Mouse (Mus musculus): ENCODE data around the gene Ciao1.

- TF ChIP-seq CTCF (IDR thresholded peaks at IDR 0.05; ENCODE audit: low read depth, low read length) (no peak), POLR2AphosphoS5 (IDR thresholded peaks at IDR 0.05; ENCODE audit: insufficient replicate concordance, low read depth, low read length) (no peak), TAL1 (conservative IDR thresholded peaks at IDR 0.05; ENCODE audit: low read depth, low read length) (no peak)
Measured at GRCm38 (mm10) chr2:127275551-127276320, 28.1 kb upstream of the Ciao1 start.
